Mouse (Mus musculus) MN1 (cell line): ENCODE results near the gene Denr.

ENCODE experiments used
- DNase-seq: peaks from one replicate; pipeline ENCODE4 v3.0.0-alpha.2; 2016; ENCODE audit warnings: low spot score

Denr gene

DNA sequence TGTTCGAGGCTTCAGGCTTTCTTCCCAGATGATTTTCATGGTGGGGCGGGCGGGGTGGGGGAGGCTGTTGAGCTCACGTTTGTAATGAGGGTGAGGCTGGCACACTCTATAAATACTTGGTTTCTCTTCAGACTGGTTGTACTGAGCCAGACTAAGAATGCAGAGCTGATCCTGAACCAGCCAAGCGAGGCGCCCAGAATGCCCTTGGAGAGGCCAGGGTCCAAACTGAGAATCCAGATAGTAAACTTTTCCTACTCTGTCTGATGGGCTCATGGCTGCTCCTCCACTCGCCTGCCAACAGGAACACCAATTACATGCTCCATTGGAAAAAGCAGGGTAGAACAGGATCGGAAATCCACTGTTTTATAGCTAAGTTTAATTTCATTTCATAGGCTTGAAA is 62.2 kb downstream of the Denr start:
- DNase-seq, result no peak

DNA sequence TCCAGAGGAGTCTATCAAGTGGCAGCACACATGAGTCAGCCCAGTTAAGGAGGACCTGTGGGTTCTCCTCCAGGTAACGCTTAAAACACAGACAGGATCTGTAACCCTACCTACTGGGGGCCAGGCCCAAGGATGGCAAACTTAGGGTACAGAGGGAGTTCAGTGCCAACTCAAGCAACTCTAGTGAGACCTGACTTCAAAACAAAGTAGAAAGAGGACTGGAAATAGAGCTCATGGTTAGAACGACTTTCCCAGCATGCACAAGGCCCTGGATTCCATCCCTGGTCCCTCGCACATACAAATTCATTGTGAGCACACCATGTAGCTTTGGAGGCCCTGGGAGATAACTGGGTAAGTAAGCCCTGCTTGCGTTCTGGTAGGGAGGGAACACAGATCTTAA is 63.6 kb downstream of the Denr start:
- no peak for DNase-seq

DNA sequence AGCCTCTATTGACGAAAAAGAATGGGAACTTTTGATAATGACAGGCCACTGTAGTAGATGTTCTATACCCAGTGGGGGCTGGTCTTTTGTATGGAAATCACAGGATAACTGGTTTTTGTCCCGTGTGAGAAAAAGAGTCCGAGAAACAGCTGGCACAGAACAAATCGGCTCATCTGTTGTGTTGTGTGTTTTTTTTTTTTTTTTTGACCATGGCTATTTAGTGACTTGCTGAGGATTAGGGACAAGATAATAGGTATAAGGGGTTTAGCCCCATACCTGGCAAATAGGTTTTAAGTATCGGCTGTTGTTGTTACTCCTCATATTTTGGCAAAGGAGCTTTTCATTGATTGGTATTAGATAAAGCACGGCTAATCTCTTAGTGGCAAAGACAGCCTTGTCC is 65.5 kb downstream of the Denr start:
- DNase-seq, result no peak

DNA sequence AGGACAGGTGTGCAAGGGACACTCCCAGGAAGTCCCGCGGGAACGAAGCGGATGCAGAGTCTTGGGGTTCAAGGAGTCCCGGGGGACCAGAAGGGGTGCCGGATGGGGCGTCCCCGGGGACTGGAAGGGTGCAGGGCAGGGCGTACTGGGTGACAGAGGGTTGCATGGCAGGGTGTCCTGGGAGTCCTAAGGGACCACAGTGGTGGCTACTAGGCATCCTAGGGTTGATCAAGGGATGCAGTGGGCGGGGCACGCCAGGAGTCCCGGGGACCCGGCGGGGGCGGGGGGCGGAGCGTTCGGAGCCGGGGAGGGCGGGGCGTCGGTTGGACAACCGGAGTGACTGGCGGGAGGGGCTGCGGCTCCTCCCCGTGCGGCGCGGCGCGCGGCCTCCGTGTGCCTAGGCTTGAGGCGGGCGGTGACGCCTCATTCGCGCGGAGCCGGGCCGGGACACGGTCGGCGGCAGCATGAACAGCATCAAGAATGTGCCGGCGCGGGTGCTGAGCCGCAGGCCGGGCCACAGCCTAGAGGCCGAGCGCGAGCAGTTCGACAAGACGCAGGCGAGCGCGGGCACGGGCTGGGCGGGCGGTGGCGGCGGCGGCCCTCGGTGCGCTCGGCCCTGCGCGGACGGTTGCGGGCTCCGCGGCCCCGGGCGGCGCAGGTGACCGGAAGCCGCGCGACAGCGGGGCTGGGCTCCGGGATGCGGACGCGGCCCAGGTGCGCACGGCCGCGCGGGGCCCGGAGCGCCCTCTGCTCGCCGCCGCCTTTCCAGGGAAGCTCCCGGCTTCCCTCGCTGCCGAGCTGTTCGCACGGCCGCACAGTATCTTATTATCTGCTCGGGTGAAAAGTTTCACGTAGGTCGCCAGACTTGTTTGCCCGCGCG is 66.6 kb downstream of the Denr start, which contains the start of gene Hip1r:
TSS of gene Hip1r (plus strand) at position 330 of the 880 bp plus-strand sequence.
- peak; percentile 68 for DNase-seq

DNA sequence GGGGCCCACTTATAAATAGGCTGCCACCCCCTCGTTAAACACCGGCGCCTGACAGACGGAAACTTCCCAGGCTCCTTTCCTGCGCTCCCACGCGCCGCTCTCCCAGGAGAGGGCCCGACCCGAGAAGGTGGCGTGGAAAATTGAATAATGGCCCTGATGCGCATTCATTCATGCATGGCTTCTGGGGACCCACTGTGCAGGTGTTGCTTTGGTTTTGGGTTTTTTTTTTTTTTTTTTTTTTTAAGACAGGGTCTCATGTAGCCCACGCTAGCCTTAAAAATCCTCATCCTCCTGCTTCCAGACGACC is 67.2 kb downstream of the Denr start:
- no peak for DNase-seq

DNA sequence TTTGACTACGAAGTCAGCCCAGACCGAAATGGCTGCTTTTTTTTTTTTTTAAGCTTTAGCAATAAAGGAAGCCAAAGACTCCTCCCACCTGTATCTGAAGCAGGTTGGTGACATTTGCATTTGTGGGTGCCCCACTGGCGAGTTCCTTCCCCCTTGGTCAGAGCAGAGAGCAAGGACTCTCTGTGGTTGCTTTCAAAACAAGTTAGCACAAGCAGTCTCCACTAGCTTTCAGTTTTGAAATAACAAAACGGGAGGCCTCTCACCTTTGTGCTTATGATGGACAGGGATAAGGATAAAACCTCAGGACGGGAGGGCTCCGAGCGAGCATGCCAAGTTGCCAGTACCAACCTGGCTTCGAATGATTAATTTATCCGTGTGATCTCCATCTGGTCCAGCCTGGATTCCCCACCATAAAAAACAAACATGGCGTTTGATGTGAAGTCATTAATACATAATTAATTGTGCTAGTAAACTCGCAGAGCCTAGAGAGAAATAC is 67.7 kb downstream of the Denr start:
- DNase-seq, result peak; percentile 39

DNA sequence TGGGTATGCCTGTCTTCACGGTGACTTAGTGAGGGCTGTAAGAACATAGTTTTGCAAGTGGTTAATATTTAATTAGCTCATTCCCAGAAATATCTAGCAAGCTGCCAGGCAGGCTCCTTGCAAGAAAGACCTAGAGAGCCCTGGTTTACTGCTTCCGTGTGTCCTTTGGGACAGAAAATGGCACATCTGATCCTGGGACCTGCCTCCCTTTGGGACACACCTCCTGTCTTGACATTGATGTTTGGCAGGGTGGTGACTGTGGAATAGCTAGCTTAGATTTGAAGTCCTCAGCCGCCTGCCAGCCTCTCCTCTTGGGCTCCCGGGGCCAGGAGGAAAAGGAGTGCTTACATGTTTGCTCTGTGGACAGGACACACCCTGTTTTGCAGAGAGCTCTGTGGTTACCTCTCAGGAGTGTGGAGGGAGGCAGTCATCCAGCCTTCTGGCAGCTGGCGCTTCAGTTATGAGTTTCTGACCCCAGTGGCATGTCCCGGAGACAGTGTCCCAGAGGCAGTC is 68.7 kb downstream of the Denr start:
- peak; percentile 72 for DNase-seq

DNA sequence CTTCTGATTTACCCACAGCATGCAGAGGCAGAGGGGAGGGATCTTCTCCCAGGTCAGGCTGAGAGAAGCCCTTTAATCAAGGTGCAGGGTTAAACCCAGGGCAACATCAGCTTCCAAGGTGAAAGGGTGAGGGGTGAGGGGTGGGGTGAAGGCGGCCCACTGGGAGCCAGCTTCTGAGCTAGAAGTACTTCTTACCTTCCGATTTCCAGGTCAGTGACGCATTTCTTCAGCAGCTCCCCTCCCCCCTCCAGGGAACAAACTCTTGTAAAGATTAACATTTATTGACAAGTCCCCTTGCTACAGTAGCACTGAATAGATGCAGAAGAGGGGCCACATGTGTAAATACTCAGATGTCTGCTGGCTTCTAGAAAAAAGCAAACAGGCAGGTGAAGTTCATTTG is 70.3 kb downstream of the Denr start:
- DNase-seq, result no peak

DNA sequence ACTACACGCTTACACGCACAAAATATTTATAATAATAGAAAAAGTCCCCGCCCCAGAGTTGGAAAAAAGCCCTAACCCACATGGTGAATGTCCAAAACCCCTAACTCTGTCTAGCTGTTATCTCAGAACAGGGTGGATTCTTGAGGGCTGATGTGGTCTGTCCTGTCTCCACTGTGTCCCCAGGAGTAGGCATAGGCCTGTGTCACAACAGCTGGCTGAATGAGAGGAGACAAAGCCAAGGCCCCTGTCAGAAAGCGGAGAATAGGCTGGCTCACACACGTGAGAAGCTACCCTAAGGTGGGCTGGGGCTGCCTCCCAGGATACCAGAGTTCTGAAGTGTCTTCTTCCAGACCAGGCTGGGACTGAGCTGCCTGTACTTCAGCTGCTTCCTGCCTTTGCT is 71.2 kb downstream of the Denr start:
- DNase-seq, result no peak
